Mouse (Mus musculus) CH12.LX (cell line): ENCODE data around the gene Dmrta1. TPM values are rescaled to one million over a fixed set of nuclear protein-coding genes. Genes with fewer than 3 reads are reported as not detected.

Experiments
- DNase-seq: peaks from one replicate; pipeline ENCODE4 v3.0.0-alpha.2; 2013; ENCODE audit errors: extremely low read depth
- H3K27ac ChIP-seq: 2 replicates; pipeline ENCODE4 v1.5.1; 2012; ENCODE audit warnings: low read depth, mild to moderate bottlenecking, control low read depth, moderate library complexity; ENCODE audit not compliant: insufficient read depth
- H3K27me3 ChIP-seq: replicated peaks from 2 replicates; pipeline ENCODE3; 2012; ENCODE audit warnings: inconsistent platforms
- H3K36me3 ChIP-seq, 2 experiments: replicated peaks in 1 of 2; 2 replicates each; pipeline versions ENCODE3 to v1.6.1; 2012; ENCODE audit warnings: inconsistent platforms in 1 of 2, low read length in 1 of 2, mild to moderate bottlenecking in 1 of 2, mixed read lengths in 1 of 2, moderate library complexity in 1 of 2; ENCODE audit not compliant: control insufficient read depth in 1 of 2, insufficient read depth in 1 of 2
- H3K4me1 ChIP-seq, 2 experiments: 2 replicates each; pipeline ENCODE4 v1.6.1; 2012; ENCODE audit warnings: inconsistent platforms in 1 of 2, moderate library complexity in 1 of 2; ENCODE audit not compliant: insufficient read depth in 2 of 2, control insufficient read depth in 1 of 2
- H3K4me2 ChIP-seq: 2 replicates; pipeline ENCODE4 v1.6.1; 2012; ENCODE audit warnings: low read depth, mild to moderate bottlenecking, control low read depth; ENCODE audit not compliant: poor library complexity, insufficient read depth, severe bottlenecking
- H3K4me3 ChIP-seq, 3 experiments: fragments of 150-350 bp in 1 of 3; sonication (generic) in 1 of 3; replicated peaks in 1 of 3; 2 replicates each; pipeline versions ENCODE3 to v1.5.1; 2011 to 2012; ENCODE audit warnings: low read depth in 2 of 3, low read length in 2 of 3, mild to moderate bottlenecking in 2 of 3, moderate library complexity in 2 of 3, control low read depth in 1 of 3, improper control_type of control experiment in 1 of 3, inconsistent platforms in 1 of 3, mixed read lengths in 1 of 3; ENCODE audit not compliant: poor library complexity in 1 of 3
- H3K79me2 ChIP-seq: replicated peaks from 2 replicates; pipeline ENCODE4 v1.6.1; 2012; ENCODE audit warnings: mild to moderate bottlenecking, moderate library complexity; ENCODE audit not compliant: control insufficient read depth, poor library complexity, insufficient read depth, severe bottlenecking; ENCODE audit errors: extremely low read depth
- H3K9ac ChIP-seq: 2 replicates; pipeline ENCODE4 v1.6.1; 2012; ENCODE audit warnings: low read depth, mild to moderate bottlenecking, control low read depth, moderate library complexity; ENCODE audit not compliant: insufficient read depth
- H3K9me3 ChIP-seq: replicated peaks from 2 replicates; pipeline ENCODE3; 2012; ENCODE audit warnings: low read length, inconsistent platforms, mixed read lengths
- BHLHE40 ChIP-seq: IDR thresholded peaks from 2 replicates; pipeline ENCODE4 v1.6.1; 2011; ENCODE audit warnings: mild to moderate bottlenecking, low read depth, low read length, improper control_type of control experiment
- CHD1 ChIP-seq: IDR thresholded peaks from 2 replicates; pipeline ENCODE4 v1.6.1; 2012; ENCODE audit warnings: low read depth, low read length, improper control_type of control experiment, inconsistent platforms
- CHD2 ChIP-seq: IDR thresholded peaks from 2 replicates; pipeline ENCODE4 v1.6.1; 2011; ENCODE audit warnings: low read length, improper control_type of control experiment
- CTCF ChIP-seq, 2 experiments: IDR thresholded peaks in 1 of 2; conservative IDR thresholded peaks in 1 of 2; 2 replicates each; pipeline ENCODE4 v1.5.1; 2011 to 2012; ENCODE audit warnings: low read depth in 2 of 2, low read length in 2 of 2, improper control_type of control experiment in 1 of 2, inconsistent platforms in 1 of 2, mild to moderate bottlenecking in 1 of 2, moderate library complexity in 1 of 2
- E2F4 ChIP-seq: IDR thresholded peaks from 2 replicates; pipeline ENCODE4 v1.6.1; 2011; ENCODE audit warnings: low read depth, low read length, improper control_type of control experiment; ENCODE audit not compliant: insufficient replicate concordance
- ELF1 ChIP-seq: IDR thresholded peaks from 2 replicates; pipeline ENCODE4 v1.6.1; 2014; ENCODE audit warnings: low read depth, mild to moderate bottlenecking, inconsistent platforms, low read length, improper control_type of control experiment
- EP300 ChIP-seq: IDR thresholded peaks from 2 replicates; pipeline ENCODE4 v1.6.1; 2011; ENCODE audit warnings: low read length, improper control_type of control experiment
- ETS1 ChIP-seq: conservative IDR thresholded peaks from 2 replicates; pipeline ENCODE4 v1.6.1; 2012; ENCODE audit warnings: low read depth, mild to moderate bottlenecking, inconsistent platforms, low read length, improper control_type of control experiment, moderate library complexity
- GABPA ChIP-seq: IDR thresholded peaks from 2 replicates; pipeline ENCODE4 v1.6.1; 2012; ENCODE audit warnings: low read depth, low read length, improper control_type of control experiment, inconsistent platforms; ENCODE audit not compliant: insufficient replicate concordance
- IRF4 ChIP-seq: IDR thresholded peaks from 2 replicates; pipeline ENCODE4 v1.6.1; 2014; ENCODE audit warnings: low read depth, mild to moderate bottlenecking, inconsistent platforms, low read length, improper control_type of control experiment
- JUN ChIP-seq: IDR thresholded peaks from 2 replicates; pipeline ENCODE4 v1.6.1; 2011; ENCODE audit warnings: low read depth, mild to moderate bottlenecking, low read length, improper control_type of control experiment, moderate library complexity; ENCODE audit not compliant: insufficient read depth
- MAX ChIP-seq: IDR thresholded peaks from 2 replicates; pipeline ENCODE4 v1.6.1; 2011; ENCODE audit warnings: low read length, improper control_type of control experiment
- MAZ ChIP-seq: IDR thresholded peaks from 2 replicates; pipeline ENCODE4 v1.6.1; 2012; ENCODE audit warnings: low read depth, mild to moderate bottlenecking, inconsistent platforms, low read length, improper control_type of control experiment, moderate library complexity
- MEF2A ChIP-seq: IDR thresholded peaks from 2 replicates; pipeline ENCODE4 v1.6.1; 2014; ENCODE audit warnings: low read depth, mild to moderate bottlenecking, inconsistent platforms, low read length, improper control_type of control experiment, borderline replicate concordance
- MXI1 ChIP-seq: IDR thresholded peaks from 2 replicates; pipeline ENCODE4 v1.6.1; 2011; ENCODE audit warnings: mild to moderate bottlenecking, low read depth, low read length, improper control_type of control experiment
- NRF1 ChIP-seq: IDR thresholded peaks from 2 replicates; pipeline ENCODE4 v1.6.1; 2014; ENCODE audit warnings: low read depth, mild to moderate bottlenecking, inconsistent platforms, low read length, improper control_type of control experiment, moderate library complexity
- PAX5 ChIP-seq: IDR thresholded peaks from 2 replicates; pipeline ENCODE4 v1.6.1; 2012; ENCODE audit warnings: low read length, inconsistent platforms, mixed read lengths
- POLR2AphosphoS2 ChIP-seq: IDR thresholded peaks from 2 replicates; pipeline ENCODE4 v1.6.1; 2011; ENCODE audit warnings: low read depth, low read length, improper control_type of control experiment
- SMC3 ChIP-seq: IDR thresholded peaks from 2 replicates; pipeline ENCODE4 v1.6.1; 2011; ENCODE audit warnings: low read depth, low read length, improper control_type of control experiment
- UBTF ChIP-seq: IDR thresholded peaks from 2 replicates; pipeline ENCODE4 v1.6.1; 2012; ENCODE audit warnings: low read depth, mild to moderate bottlenecking, inconsistent platforms, low read length, improper control_type of control experiment, moderate library complexity
- USF2 ChIP-seq: conservative IDR thresholded peaks from 2 replicates; pipeline ENCODE4 v1.6.1; 2011; ENCODE audit warnings: low read depth, low read length, improper control_type of control experiment
- ZC3H11A ChIP-seq: IDR thresholded peaks from 2 replicates; pipeline ENCODE4 v1.6.1; 2012; ENCODE audit warnings: low read depth, mild to moderate bottlenecking, inconsistent platforms, low read length, improper control_type of control experiment
- ZMIZ1 ChIP-seq: IDR thresholded peaks from 2 replicates; pipeline ENCODE4 v1.6.1; 2012; ENCODE audit warnings: low read depth, mild to moderate bottlenecking, inconsistent platforms, low read length, improper control_type of control experiment
- ZNF384 ChIP-seq: IDR thresholded peaks from 2 replicates; pipeline ENCODE4 v1.6.1; 2012; ENCODE audit warnings: low read depth, low read length, improper control_type of control experiment, inconsistent platforms
- dilution Hi-C: fragments of 300-500 bp; cut with MboI; formaldehyde crosslinking; loops from 2 replicates; pipeline ENCODE4 v1.14.3; 2020; ENCODE audit warnings: low sequenced_read_pairs; ENCODE audit not compliant: extremely low pct_unique_long_range_greater_than_20kb, extremely low pct_ligation_motif_present
- in situ Hi-C: fragments of 300-500 bp; cut with MboI; formaldehyde crosslinking; loops from 3 replicates; pipeline ENCODE4 v1.14.3; 2019; ENCODE audit warnings: low sequenced_read_pairs, low pct_ligation_motif_present, low pct_unique_long_range_greater_than_20kb, mixed read lengths
- polyA plus RNA-seq: library from polyadenylated mRNA; unstranded; fragments of >175 nt; gene quantifications from 2 replicates; pipeline ENCODE4 v1.2.1, GENCODE M21; 2012; ENCODE audit warnings: low read depth; ENCODE audit not compliant: insufficient read length
- total RNA-seq, 2 experiments: library from RNA; depleted of rRNA; stranded (reverse); fragments of 300-350 nt in 1 of 2; fragments of >200 nt in 1 of 2; gene quantifications; 2 replicates each; pipeline ENCODE4 v1.2.3; 2012 to 2014

The Dmrta1 gene
- total and polyA plus RNA-seq, 3 experiments = not detected

DNA sequence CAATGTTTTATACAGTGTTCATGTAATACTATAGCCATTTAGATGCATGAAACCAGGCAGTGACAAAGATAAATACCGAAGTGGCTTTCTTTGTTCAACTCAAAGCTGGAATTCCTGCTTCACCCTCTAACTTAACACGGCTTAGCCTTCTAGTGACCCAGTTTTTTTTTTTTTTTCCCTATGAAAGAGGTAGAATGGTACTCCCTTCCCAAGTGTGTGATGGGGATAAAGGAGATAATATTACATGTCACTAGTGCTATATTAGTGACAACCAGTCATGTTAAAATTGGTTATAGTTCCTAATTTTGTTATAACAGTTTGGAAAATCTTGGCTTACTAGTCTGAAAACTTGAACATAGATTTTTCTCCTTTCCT lies 27.9 kb upstream of the Dmrta1 start:
- dilution Hi-C loops (no loop called here), in situ Hi-C loops (no loop called here)
- no peaks in the 10 kb centered on the region for H3K9me3 ChIP-seq

DNA sequence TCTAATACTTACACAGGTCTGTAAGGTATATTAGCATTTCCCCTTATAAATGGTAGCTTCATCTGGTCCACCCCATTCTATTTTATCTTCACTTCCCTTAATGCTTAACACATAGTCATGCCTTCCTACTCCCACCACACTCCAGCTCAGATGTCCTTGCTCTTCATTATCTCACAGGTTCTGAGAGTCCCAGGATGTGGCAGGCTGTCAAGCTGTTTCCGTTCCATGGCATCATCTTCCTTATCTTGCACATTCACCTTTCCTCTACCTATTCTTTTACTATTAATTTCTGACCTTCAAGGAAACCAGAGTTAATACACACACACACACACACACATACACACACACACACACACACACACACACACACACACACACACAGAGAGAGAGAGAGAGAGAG lies 27.5 kb upstream of the Dmrta1 start:
- Histone ChIP-seq H3K79me2 (no peaks in the 10 kb centered on the region), H3K9ac (no peak overlapping the region), H3K4me1 (no peaks in the 10 kb centered on the region), H3K36me3 (no peaks in the 10 kb centered on the region), H3K4me2 (no peak overlapping the region), H3K9me3 (no peaks in the 10 kb centered on the region), H3K4me3 (no peak overlapping the region), H3K27ac (no peak overlapping the region), H3K27me3 (no peaks in the 10 kb centered on the region)
- in situ Hi-C loops = no loop called here
- dilution Hi-C loops = no loop called here
- no peak for TF ChIP-seq ZC3H11A
- no peak for TF ChIP-seq CTCF (conservative IDR thresholded peaks at IDR 0.05 in 1 of 2, IDR thresholded peaks at IDR 0.05 in 1 of 2; ENCODE audit: low read depth in 2 of 2, low read length in 2 of 2)
- TF ChIP-seq ETS1 = no peak
- TF ChIP-seq GABPA = no peak
- TF ChIP-seq BHLHE40 = no peak
- no peak for TF ChIP-seq MAX
- TF ChIP-seq PAX5 = no peak
- TF ChIP-seq E2F4 = no peak
- TF ChIP-seq NRF1 = no peak
- TF ChIP-seq ZNF384 = no peak
- no peak for DNase-seq

More for the DNA sequence above, 27.9 kb upstream of the Dmrta1 start:
- Histone ChIP-seq H3K27me3 (no peaks in the 10 kb centered on the region), H3K36me3 (no peaks in the 10 kb centered on the region), H3K4me2 (no peak overlapping the region), H3K9ac (no peak overlapping the region), H3K79me2 (no peaks in the 10 kb centered on the region), H3K4me3 (no peak overlapping the region), H3K27ac (no peak overlapping the region), H3K4me1 (no peaks in the 10 kb centered on the region)
- no peak for TF ChIP-seq UBTF
- no peak for TF ChIP-seq USF2
- TF ChIP-seq E2F4 = no peak
- no peak for TF ChIP-seq MAX
- TF ChIP-seq IRF4 = no peak
- no peak for TF ChIP-seq SMC3
- no peak for TF ChIP-seq CHD1
- DNase-seq = no peak

DNA sequence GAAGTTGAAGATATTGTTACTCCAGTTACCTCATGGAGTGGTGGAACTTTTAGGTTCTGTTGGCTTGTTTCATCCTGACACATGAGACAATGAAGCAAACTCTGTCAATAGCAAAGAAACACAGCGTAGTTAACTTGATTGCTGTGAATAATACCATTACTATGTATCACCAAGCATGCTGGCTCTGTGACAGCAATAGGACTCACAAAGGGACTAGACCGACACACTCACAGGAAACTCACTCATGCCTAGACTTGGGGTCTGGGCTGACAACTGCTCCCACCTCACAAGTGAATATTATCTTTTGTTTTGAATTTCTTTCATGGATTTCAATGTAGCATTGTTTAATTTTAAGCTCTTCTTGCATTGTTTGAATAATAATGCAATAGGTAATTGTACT lies 15.8 kb upstream of the Dmrta1 start:
- peaks cover 2% of the 10 kb centered on the region in 2 experiments; a peak in 1 of 4 replicates for H3K4me1 ChIP-seq
- TF ChIP-seq CTCF (conservative IDR thresholded peaks at IDR 0.05 in 1 of 2, IDR thresholded peaks at IDR 0.05 in 1 of 2; ENCODE audit: low read depth in 2 of 2, low read length in 2 of 2) (no peak), MAZ (no peak), IRF4 (no peak), JUN (no peak), EP300 (no peak), BHLHE40 (no peak), ELF1 (no peak), POLR2AphosphoS2 (no peak), MXI1 (no peak), ZMIZ1 (no peak), PAX5 (no peak), CHD2 (no peak), GABPA (no peak), MEF2A (no peak)
- TF ChIP-seq, all 38 proteins: peak for 0
- DNase-seq = no peak
- H3K9ac ChIP-seq = no peak overlapping the region
- H3K79me2 ChIP-seq = no peaks in the 10 kb centered on the region
- H3K36me3 ChIP-seq = no peaks in the 10 kb centered on the region
- in situ Hi-C loops = no loop called here
- H3K27me3 ChIP-seq = no peaks in the 10 kb centered on the region
- H3K4me3 ChIP-seq = no peak overlapping the region
- dilution Hi-C loops = no loop called here
- no peak overlapping the region for H3K4me2 ChIP-seq
- H3K9me3 ChIP-seq = no peaks in the 10 kb centered on the region
- H3K27ac ChIP-seq = no peak overlapping the region
